Mouse (Mus musculus) left cerebral cortex, postnatal 36 days (tissue): ENCODE results near the gene Ints12. TPM values are rescaled to one million over a fixed set of nuclear protein-coding genes. Genes with fewer than 3 reads are reported as not detected.

Source experiments
- DNase-seq, 2 experiments: peaks; one replicate each; pipeline ENCODE4 v3.0.0; 2021 to 2022; ENCODE audit warnings: low spot score in 2 of 2, mixed read lengths in 1 of 2
- intact Hi-C: fragments of 180-260 bp; cut with DNase I; formaldehyde crosslinking; loops from one replicate; pipeline ENCODE4 v1.15.1; 2025
- total RNA-seq, 2 experiments: library from RNA; stranded (reverse); gene quantifications; 2 replicates each; pipeline ENCODE4 v1.2.3; 2021

Gene Ints12
- total RNA-seq, 2 experiments from 2014 or later = 11.3 to 12.7 TPM

DNA sequence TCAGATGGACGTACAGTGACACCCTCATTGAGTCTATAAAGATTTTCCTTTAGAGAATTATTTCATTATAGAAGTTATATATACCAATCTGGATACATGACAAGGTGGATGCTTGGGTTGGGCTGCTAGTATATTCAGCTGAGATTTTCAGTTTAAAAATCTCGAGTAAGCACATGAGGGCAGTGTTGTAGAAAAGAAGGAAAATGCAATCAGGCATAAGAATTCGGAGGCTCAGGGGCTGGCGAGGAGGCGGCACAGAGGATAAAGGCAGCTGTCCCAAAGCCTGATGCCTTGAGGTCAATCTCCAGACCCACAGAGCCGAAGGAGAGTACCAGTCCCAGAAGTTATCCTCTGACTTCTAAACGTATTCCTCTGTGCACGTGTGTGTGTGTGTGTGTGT lies 41.0 kb downstream of the Ints12 start:
- no peak for DNase-seq
- intact Hi-C loops = loop anchor here (5.0 kb wide), 1 partner anchor 140 kb away; no protein-coding TSS in a partner anchor

DNA sequence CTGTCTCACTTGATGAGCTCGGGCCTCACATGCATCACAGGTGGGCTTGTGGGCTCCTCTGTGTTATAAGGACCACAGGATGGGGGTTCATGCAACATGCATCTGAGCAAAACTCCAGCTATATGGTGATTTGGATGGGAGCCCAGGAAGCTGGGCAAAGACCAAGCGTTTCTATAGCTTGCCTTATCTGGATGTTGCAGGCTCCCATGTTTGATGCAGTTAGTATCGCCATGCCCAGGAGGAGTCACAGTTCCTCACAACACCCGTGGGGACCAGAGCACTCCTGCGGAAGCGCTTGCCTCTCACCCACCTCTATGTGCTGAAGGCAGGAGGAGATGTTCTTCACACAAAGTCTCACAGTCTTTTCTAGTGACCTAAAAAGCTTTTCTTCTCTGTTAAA lies 50.2 kb downstream of the Ints12 start:
- no peak for DNase-seq
- intact Hi-C loops = no loop called here

DNA sequence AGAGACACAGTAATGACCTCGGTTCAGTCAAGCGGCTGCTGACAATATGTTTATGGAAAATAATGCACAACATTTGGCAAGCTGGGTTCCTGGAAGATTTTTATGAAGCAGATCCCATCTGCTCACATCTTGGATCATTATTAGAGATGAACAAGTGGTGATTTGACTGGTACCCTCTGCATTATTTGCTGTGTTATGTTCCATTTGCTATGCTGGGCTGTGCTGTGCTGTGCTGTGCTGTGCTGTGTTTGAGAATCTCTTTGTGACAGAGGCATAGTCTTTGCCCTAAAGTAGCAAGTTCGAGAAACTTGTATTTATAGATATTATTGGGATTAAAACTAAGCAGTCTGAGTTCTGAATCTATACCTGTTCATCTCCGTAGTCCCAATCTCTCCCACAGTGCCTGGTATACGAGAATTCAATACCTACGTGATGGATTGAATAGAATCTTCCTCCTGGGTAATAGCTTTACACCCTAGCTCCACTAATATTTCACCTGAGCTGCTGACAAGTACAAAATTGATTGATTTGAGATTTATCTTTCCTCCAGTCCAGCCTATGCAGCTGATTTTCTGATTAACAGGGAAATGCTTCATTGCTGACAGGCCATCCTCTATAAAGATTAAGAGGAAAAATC lies 53.0 kb downstream of the Ints12 start:
- intact Hi-C loops = no loop called here
- no peak for DNase-seq

DNA sequence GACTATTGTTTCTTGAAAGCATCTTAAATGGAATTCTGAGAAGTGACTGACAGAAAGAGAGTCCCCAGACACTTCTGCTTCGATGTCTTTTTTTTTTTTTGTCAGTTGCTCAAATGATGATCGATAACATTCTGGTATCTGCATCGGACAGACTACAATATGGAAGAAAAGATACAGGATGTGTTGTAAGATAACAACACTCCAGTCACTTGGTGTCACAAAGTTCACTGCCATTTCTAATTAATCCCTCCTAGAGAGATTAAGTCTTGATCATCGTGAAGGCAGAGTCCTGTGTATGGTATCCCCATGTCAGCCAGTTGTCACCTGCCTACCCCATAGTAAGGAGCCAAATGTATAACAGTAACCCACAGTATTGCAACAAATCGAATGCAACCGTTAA lies 60.0 kb downstream of the Ints12 start:
- intact Hi-C loops = no loop called here
- no peak for DNase-seq

DNA sequence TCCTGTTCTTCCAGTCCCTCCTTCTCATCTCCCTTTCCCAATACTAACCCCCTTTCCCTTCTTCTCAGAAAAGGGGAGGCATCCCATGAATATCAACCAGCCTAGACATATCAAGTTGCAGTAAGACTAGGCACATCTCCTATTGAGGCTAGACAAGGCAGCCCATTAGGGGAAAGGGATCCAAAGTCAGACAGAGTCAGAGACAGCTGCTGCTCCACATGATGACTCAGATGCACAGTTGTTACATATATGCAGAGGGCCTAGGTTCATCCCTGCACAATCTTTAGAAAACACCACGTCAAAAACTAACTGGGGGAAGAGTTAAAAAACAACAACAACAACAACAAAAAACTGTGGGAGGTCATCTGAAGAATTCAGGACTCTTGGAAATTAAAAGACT lies 61.2 kb downstream of the Ints12 start:
- no peak for DNase-seq
- intact Hi-C loops = no loop called here

DNA sequence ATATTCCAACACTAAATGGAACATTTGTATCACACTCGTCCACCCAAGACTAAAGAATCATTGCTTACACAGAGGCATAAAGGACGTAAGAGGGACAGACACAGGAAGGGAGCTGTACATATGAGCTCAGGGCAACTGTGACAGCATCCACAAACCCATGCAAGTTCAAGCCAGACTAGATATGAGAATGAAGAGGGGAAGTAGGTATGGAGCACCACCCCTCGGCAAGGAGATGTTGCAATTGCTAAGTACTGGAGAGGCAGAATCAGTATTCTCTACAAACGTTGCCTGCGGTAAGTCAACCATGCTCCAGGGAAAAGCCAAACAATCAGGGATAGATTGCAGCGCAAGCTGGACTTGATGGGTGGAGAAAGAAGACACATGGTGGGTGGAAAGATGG lies 62.0 kb downstream of the Ints12 start:
- no peak for DNase-seq
- intact Hi-C loops = no loop called here

DNA sequence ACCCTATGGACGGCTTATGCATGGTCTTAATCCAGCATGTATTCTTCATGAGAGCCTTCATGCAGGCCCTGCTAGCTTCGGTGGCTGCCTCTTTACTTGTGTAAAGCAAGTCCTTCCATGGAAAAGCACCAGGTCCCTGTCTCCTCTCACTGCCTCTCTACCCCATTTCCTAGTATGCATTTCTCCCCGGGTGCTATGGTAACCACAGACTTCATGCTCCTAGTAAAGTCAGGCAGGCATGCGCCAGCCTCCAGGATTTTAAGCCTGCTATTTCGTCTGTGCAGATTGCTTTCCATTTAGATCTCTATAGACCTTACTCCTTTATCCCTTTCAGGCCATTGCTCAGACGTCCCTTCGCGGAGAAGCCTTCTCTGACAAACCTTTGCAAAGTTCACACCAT lies 63.0 kb downstream of the Ints12 start:
- DNase-seq = peak; percentile 18 to 30
- intact Hi-C loops = no loop called here

DNA sequence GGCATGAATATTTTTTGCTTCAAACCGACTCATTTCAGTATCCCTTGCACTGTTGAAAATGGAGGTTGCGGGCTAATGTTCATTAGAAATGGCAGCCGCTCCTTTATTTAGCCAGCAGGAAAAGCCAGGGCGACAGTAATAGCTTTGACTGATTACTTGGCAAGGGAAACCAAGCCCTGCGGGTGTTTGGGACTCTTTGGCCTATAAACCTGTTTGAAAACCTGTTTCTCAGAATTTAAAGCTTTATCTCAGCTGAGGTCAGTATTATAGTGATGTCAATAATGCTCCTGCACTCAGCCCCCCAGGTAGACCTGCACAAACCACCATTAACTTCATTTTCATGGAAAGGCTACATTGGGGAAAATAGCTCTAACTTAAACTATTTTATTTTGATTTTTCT lies 66.6 kb downstream of the Ints12 start:
- no peak for DNase-seq
- intact Hi-C loops = no loop called here

Other genes with a start within 250 kb of the Ints12 start
- gene Npnt, start 141.5 kb upstream of the Ints12 start, total RNA-seq = 10 to 100 TPM; 18.1 to 24.5 TPM
- gene Gstcd, start 193 bp downstream of the Ints12 start, total RNA-seq = 1 to 10 TPM; 8.7 to 9.6 TPM
- gene Arhgef38, start 143.1 kb downstream of the Ints12 start, total RNA-seq = not detected
- 10 to 100 TPM; 46.4 to 48.4 TPM for gene Ppa2, start 218.3 kb downstream of the Ints12 start, total RNA-seq